Mouse (Mus musculus): ENCODE measurements around the gene Sept14.

- no peak for TF ChIP-seq POLR2A (IDR thresholded peaks at IDR 0.05; ENCODE audit: borderline replicate concordance, low read depth, low read length)
- no peak for TF ChIP-seq CTCF (IDR thresholded peaks at IDR 0.05; ENCODE audit: low read depth, low read length)
These were observed 8.7 kb upstream of the Sept14 start for GRCm38 (mm10) chr5:129717016-129717415.

Data from bone marrow macrophage, adult 2 months (primary cell).